Mouse (Mus musculus): ENCODE data around the gene Ipo13. TPM values are rescaled to one million over a fixed set of nuclear protein-coding genes. Genes with fewer than 3 reads are reported as not detected.
A peak's percentile ranks its signal among the peaks of the same experiment; 100 is the strongest.

Ipo13 gene
- total RNA-seq, 2 experiments from 2014 or later: 262 to 289 TPM

DNA sequence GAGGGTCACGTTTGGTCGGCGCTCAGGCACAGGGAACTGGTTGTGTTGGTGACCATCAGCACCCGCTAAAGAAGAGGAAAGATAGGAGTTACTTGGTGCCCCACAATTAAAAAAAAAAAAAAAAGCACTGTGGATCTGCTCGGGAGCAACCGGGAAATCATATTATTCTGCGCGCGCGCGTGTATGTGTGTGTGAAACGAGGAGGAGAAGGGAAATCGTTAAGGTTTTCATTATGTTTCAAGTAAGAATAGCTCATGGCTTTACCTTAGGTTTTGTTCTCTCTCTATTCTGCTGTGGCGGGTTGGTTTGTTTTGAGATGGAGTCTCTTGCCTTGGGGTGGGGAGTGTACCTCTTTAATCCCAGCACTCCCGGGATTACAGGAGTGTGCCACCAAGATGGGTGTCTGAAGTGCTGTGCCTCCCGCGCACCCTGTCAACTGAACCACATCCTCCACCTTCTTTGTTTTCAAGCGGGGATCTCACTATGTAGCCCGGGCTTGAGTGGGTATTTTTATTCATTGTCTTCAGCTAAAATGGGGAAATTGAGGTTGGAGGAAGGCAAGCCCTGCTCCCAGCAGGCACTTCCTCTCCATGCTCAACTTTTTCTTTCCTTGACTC is 798 bp upstream of the Ipo13 start:
- no peak for DNase-seq (ENCODE audit: low spot score)

DNA sequence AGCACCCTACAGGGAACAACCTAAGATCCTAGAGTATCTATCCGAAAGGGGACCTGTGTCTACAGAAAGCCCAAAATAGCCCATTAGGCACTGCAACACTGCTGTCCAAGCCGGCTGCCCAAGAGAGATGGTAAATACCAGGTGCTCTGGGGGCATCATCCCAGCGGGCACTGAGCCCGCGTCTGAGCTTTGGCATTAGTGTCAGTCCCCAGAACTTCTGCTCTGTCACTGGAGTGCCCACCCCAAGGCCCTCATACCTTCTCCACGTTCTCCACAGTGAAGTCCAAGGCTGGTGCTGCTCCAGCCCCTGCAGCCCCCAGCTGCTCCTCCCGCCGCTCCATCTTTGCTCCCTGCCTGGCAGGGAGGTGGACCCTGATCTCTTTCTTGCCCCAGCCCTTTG is 768 bp downstream of the Ipo13 start:
- DNase-seq (ENCODE audit: low spot score): peak; percentile 85

DNA sequence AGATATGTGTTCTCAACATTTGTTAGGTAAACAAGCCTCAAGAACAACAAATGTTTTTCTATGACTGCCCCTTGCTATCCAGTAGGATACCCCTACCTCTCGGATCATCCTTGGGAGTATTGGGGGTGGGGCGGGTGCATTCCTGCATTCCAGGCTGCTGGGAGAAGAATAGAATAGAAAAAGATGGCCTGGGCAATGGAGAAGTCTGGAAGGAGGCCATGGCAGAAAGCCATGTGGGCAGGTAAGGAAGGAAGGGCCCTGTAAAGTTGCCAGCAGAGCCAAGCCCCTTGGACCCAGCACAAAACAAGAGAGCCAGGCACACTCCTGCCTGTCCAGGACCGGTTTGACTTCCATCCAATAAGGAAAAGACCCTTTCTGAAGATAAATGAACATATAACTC is 1.4 kb downstream of the Ipo13 start:
- no peak for DNase-seq (ENCODE audit: low spot score)

DNA sequence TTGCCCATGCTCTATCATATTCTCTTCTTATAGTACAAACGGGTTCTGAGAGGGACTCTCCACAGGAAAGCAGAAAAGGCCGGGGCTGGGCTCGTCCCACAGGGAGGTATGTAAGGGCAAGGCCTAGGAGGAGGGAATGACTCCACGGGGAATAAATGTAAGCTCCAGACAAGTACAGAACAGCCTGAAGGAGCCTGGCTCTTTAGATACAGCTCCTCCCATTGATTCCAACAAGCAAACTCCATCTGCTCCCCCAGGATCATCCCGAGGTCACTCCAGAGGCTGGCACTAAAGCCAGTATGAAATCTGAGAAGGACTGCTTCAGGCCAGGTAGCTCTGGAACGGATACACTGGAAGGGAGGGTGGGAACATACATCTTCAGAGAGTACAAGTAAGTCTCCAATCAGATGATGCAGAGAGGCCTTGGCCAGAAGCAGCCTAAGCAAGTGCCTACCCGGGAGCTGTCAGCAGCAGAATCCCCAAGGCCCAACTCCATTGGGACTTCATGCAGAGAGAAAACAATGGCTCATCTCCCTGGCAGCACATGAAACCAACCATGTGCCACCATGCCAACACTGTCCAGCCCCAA is 2.0 kb downstream of the Ipo13 start:
- DNase-seq (ENCODE audit: low spot score): no peak

DNA sequence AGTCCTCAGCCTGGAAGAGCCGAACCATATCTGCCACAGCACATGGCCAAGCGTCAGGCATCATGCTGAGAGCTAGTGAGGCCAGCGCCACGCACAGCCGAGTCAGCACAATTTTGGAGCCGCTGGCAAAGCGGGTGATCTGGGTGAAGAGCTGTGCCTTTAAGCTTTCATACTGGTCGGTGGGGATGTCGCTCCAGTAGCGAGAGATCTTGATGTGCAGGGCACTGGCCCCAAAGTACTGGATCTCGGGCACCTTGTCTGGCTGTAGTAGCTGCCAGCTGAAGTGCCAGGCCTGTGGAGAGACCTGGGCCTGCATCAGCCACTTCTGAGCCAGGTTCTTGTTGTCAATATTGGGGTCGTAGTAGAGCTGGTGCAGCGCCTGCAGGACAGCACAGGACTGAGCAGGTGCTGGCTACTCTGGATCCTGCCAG is 2.7 kb downstream of the Ipo13 start:
- no peak for DNase-seq (ENCODE audit: low spot score)

DNA sequence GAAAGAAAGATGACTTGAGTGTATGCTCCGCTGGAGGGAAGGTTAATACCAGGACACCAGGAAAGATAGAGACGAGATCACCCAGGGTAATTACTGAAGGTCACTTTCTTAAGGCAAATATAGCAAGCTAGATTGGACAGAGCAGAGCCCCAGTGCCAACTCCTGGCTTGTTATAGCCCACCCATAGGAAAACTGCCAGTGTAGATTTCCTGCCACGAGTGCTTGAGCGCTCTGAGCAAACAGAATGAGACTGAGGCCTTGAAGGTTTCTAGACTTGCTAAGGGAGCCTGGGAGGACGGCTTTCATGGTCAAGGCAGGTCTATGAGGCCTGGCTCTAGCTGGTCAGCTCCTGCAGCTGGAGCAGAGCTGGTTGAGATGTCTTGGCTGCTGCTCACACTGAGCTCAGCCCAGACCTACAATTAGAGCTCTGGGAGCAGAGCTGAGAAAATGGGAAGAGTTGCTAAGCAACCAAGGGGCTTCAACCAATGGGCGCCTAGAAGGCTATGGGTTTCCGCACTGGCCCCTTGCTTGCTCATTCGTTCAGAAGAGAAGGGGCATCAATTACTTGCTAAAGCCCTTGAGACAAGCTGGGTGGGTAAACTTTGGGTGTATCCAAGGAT is 5.9 kb downstream of the Ipo13 start:
- no peak for DNase-seq (ENCODE audit: low spot score)

DNA sequence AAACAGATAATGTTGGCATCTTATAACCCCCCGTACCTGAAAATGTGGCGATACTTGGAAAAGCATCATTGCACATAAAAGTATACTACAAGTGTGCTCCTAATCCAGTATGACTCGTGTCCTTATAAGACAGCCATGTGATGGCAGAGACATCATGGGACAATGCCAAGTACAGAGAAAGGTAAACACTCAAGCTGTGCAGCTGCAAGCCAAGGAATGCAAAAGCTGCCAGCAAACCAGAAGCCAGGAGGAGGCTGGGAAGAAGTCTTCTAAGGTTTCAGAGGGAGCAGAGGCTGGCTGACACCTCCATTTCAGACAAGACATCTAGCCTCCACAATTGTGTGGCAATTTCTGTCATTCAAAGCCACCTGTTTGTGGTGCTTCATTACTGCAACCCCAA is 8.6 kb downstream of the Ipo13 start:
- peak; percentile 84 for DNase-seq (ENCODE audit: low spot score)

DNA sequence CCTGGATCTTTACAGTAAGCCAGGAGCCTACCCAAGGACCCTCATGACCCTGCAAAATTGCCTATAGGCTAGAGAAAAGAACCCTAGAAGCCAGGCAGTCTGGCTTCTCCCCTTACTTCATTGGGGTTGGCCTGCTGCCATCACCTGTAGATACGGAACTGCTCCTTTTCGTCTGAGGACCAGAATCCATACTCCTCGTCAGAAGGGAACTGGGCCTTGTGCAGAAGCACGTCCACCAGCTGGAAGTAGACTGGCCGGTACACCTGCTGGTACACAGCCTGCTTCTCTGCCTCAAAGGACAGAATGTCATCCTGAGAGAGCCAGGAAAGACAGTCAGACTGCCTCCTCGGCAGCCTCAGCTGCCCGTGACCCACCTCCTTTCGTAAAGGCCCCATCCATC is 10.0 kb downstream of the Ipo13 start:
- DNase-seq (ENCODE audit: low spot score): no peak

DNA sequence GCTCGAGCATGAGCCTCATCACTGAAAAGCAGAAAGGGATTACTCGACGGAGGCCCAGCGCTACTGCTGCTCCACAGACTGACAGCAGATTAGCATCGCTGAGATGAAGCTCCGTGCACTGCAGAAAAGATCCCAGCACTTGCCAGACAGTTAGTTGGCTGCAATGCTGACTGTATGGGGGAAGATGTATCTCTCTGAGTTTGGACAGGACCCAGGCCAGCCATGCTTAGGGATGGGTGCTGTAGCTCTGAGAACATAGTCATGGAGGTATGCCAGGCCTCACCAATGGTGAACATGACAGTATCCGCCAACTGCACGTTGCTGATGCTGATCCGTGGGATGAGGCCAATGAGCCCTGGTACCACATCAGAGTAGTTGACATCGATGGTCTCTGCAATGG is 10.7 kb downstream of the Ipo13 start:
- DNase-seq (ENCODE audit: low spot score): no peak

DNA sequence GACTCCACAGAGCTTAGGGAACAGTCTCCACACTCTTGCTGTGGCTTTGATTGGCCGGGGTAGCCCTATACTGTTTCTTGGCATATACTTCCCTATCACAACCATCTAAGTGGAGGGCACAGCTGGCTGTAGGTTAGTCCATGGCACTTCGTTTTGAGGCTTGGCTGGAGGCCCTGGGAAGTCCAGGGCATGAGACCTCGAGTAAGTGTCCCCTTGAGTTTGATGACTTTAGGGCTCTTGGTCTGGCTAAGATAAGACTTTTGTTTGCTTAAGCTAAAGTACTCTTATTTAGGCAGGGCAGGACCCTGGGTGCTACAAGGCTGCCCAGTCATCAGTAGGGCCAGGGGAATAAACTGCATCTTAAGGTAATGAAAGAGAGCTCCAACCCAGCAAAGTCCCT is 16.7 kb downstream of the Ipo13 start:
- no peak for DNase-seq (ENCODE audit: low spot score)

DNA sequence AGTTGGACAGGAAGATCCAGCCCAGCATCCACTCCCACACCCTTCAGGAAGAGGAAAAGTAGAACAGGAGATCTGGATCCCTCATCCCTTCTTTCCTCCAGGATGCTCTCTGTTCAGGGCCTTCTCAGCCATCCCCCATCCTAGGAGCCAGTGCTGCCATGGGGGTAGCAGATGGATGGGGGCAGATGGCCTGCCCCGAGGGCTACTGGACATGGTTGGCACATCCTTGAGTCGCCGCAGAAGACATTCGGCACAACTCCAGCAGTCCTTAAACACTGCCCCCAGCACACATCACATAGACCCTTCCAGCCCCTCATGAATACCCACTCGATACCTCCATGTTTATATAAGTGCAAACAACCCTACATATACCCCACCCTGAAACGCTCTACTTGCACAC is 18.8 kb downstream of the Ipo13 start:
- DNase-seq (ENCODE audit: low spot score): no peak

DNA sequence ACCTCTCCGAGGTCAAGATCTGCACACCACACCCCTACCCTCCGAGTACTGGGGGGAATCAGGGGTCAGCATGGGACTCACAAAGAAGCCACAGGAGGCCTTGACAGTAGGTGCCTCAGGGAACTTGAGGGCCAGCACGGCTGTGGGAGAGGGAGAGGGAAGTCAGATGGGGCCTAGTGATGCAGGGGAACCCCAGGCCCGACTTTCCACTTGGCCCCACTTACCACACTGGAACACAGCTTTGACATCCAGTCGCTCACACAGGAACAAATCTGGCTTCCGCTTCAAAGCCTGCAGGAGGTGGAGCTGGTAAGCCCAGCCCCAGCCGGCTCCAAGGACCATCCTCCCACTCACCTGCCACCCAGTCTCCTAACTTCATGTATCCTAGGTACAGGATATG is 19.5 kb downstream of the Ipo13 start:
- no peak for DNase-seq (ENCODE audit: low spot score)

DNA sequence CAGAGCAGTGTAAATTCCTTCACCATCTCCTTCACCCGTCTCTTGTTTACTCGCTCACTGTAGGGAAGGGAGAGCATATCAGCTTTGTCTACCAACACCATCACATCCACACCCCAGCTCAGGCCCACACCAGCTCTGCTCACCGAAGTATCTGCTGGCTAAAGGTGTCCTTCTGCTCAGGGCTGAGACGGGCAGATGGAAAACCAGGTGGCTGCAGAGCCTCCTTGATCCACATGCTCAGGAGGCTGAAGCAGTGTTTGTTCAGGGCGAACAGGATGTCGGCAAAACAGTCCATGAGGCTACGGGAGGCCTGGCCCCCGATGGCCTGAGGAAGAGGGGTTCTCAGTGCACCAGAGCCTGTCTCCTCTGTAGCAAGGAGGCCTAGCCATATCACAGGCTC is 20.2 kb downstream of the Ipo13 start:
- DNase-seq (ENCODE audit: low spot score): no peak

DNA sequence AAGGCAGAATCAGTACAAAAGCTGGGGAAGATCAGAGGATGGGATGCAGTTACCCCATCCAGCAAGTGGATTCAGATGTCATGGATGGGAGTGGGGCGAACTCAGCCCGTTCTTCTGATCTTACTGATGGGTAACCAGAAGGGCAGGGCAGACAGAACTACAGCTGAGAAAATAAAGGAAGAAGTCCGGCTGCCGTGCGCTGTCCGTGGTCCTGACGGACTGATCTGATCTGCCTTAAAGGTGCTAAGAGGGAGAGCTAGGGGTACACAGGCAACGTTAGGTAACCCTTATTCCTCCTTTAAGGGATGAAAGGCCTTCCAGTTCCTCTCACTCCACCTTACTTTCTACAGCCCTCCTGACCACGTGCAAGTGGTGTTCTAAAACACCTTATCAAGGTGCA is 21.4 kb downstream of the Ipo13 start:
- no peak for DNase-seq (ENCODE audit: low spot score)

DNA sequence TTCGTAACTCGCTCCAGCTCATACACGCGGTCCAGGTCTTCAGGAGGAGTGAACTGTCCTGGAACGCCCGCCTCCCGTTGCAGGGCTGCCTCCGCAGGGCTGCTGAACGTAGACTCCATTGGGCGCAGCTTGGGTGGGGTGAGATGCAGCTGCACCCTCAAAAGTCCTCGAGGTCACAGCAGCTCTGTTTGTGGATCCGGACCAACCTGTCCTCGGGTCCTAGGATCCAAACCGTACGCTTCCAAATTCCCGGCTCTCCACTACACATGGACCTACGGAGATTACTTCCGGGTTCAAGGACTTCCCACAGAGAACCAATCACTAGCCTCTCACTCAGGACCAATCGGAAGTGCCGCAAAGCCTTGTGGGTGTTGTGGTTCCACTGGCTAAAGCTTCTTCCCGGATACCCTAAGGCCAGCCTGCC is 23.0 kb downstream of the Ipo13 start, which contains the start of gene Dph2:
Dph2 (minus strand) TSS at position 295 of the 424 bp plus-strand sequence.
- DNase-seq (ENCODE audit: low spot score): peak; percentile 88

DNA sequence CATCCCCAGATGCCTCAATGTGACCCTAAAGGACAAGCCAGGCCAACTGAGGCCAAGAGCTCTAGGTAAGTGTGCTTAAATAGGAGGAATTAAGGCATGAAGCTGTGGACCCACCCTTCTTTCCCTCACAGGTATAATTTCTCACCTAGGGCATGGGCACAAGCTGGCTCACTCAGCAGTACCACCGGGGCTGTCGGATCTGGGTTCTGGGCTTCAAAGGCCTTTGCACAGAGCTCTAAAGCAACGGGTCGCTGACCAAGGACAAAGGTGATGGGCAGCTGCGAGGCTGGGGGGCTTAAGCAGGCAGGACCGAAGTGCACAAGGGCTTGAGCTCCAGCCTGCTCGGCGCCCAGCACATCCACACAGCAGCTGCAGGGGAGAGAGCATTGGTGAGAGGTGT is 24.0 kb downstream of the Ipo13 start:
- DNase-seq (ENCODE audit: low spot score): no peak

DNA sequence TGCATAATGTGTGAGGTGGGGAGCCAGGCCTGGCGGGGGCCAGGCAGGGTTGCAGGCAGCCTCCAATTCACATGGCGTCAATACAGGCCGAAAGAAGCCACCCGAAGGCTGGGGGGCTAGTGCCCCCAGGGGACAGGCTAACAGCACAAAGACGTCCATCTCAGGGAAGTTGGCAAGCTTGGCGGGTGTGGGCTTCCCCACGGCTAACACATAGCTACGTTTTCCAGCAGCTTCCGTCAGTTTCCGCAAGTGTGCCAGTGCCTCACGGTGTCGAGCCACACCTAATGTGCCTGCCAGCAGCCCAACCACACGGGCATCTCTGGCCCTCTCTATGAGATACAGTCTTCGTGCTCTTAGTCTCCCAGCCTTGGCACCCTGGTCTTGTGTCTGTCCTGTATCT is 24.8 kb downstream of the Ipo13 start:
- DNase-seq (ENCODE audit: low spot score): no peak

DNA sequence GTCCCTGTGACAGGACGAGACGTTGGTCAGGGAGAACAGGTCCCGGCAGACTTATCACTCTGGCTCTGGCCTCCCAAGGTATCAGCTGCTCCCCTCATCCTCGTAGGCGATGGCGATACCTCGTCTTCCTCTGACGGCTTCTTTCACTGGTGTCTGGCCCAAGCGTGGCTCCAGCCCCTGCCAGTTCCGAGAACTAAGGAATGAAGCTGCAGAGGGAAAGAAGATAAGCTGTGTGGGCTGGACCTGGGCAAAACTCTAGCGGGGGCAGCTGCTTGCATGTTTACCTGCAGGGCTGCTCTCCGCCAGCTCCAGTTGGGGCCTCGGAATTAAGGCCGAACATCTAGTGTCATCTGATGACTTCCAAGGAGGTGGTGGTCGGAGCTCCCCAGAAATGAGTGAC is 25.3 kb downstream of the Ipo13 start:
- no peak for DNase-seq (ENCODE audit: low spot score)

DNA sequence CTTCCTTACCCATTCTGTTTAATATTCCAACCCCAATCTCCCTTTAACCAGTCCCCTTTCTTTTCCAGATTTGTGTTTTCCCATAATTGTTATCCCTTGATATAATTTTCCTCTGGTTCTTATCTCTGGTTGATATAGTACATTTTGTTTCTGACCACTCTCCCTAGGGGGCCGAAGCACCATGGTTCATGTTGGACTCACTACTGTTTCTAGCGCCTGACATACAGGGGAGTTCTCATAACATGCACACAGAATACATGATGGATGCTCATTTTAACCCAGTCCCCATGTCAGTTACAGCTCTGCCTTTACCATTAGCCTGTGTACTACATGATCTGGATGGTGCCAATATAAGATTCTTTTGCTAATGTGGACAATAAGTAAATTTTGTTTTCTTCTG is 26.9 kb downstream of the Ipo13 start:
- DNase-seq (ENCODE audit: low spot score): no peak

DNA sequence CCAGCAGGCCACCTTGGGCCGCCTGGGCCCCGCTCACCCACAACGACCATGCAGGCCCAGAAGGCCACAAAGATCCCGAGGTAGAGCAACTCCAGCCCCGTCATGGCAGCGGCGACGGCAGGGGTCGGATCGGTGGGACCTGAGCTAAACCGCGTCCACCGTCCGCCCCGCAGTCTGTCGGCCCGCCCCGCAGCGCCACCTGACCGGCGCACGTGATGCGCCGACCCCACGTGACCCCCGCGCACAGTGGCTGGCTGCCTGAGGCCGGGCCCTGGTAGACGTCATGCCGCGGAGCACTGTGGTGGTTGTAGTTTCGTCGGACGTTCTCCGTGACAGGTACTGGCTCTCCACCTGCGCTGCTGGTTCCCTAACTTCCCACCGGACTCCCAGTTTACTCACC is 27.7 kb downstream of the Ipo13 start, which contains the start of gene Atp6v0b:
Atp6v0b (minus strand) TSS at position 201 of the 400 bp plus-strand sequence.
- peak; percentile 94 for DNase-seq (ENCODE audit: low spot score)

DNA sequence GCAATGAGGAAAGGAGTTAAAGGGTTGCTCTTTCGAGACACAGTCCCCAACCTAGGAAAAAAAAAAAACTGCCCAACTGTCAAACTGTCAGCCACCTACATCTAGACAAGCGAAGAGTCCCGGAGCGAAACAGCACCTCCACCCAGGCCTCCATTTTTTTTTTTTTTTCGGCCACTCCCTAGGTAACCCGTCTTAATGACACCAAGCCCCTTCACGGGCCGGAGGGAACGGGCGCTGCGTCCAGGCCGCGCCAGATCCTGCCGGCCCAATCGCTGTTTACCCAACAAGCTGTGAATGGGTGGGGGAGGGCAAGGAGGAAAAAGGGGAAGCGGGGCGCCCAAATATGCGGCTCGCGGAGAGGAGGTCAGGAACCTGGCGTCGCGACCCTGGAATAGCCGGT is 28.2 kb downstream of the Ipo13 start:
- DNase-seq (ENCODE audit: low spot score): no peak

DNA sequence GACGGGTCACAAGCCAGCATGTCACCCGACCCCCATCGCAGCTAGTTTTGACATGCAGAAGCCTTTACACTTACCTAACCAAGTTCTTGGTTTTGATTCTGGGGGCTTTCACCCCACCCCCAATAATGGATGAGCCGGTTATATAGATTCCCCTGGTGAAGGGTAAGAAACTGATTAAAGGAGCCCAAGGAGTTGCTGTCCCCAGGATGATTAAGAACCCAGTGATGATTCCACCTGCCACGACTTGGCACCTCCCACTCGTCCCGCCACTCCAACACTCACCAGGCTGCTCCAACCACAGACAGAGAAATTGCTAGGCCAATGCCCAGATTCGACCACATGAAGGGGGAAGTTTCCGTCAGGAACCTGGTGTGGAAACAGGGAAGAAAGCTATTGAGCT is 28.8 kb downstream of the Ipo13 start:
- DNase-seq (ENCODE audit: low spot score): no peak

DNA sequence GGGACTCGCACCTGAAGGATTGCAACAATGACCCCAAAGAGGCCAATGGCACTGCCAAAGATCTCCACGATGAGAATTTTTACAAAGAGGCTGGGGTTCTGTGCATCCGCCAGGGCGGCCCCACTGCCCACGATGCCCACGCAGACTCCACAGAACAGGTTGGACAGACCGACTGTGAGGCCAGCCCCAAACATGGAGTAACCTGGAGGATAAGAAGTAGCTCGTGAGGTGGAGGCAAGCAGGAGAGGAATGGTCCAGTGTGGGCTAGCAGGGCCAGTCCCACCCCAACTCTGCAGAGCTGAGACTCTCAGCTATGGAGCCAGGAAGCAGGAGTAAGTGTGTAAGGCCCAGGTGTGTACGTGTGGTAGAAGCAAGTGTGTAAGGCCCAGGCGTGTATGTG is 29.7 kb downstream of the Ipo13 start:
- DNase-seq (ENCODE audit: low spot score): no peak

Measured in gastrocnemius, adult 18-20 months (tissue).